Mouse (Mus musculus) megakaryocyte, adult 5-6 weeks (primary cell): ENCODE measurements around the gene Ptprd. TPM values are rescaled to one million over a fixed set of nuclear protein-coding genes. Genes with fewer than 3 reads are reported as not detected.
"Not testable (repeated sequence)": the region's sequence is repeated elsewhere in the genome, so short reads cannot be mapped to it uniquely, and the experiment has no call there.

Experiments
- ATAC-seq: 2 replicates; pipeline ENCODE4 v1.8.0; 2016; ENCODE audit warnings: mild to moderate bottlenecking, inconsistent platforms; ENCODE audit not compliant: poor library complexity, severe bottlenecking
- total RNA-seq, 2 experiments: library from RNA; stranded (forward) in 1 of 2; stranded (reverse) in 1 of 2; fragments of 153-499, 151-499 nt in 1 of 2; fragments of 221-1000, 200-1000 nt in 1 of 2; gene quantifications; 2 replicates each; pipeline versions ENCODE4 v1.2.3 to v1.2.4; 2015 to 2017

Ptprd gene
- total RNA-seq, 2 experiments from 2014 or later, result 0.04 to 0.29 TPM

- no peak for ATAC-seq
Observed at GRCm38 (mm10) chr4:76091845-76092244, 2119.9 kb downstream of the Ptprd start.

- no peak for ATAC-seq
Observed at GRCm38 (mm10) chr4:76089866-76090265, 2121.9 kb downstream of the Ptprd start.

- ATAC-seq, result no peak
Observed at GRCm38 (mm10) chr4:76076051-76076450, 2135.7 kb downstream of the Ptprd start.

GRCm38 (mm10) chr4:76073286-76073685 is 2138.5 kb downstream of the Ptprd start:
- no peak for ATAC-seq

- ATAC-seq, result no peak
Observed at GRCm38 (mm10) chr4:76071720-76072119, 2140.0 kb downstream of the Ptprd start.

GRCm38 (mm10) chr4:76056836-76057235 is 2154.9 kb downstream of the Ptprd start:
- ATAC-seq, result no peak

GRCm38 (mm10) chr4:76045650-76046049 is 2166.1 kb downstream of the Ptprd start:
- no peak for ATAC-seq

GRCm38 (mm10) chr4:76044802-76045201 is 2167.0 kb downstream of the Ptprd start:
- no peak for ATAC-seq

GRCm38 (mm10) chr4:76037178-76037577 is 2174.6 kb downstream of the Ptprd start:
- not testable (repeated sequence) for ATAC-seq

- ATAC-seq, result no peak
Observed at GRCm38 (mm10) chr4:76025571-76026325, 2186.0 kb downstream of the Ptprd start.

GRCm38 (mm10) chr4:76024502-76024821 is 2187.3 kb downstream of the Ptprd start:
- no peak for ATAC-seq

- ATAC-seq, result no peak
Observed at GRCm38 (mm10) chr4:76023756-76024501, 2187.8 kb downstream of the Ptprd start.

GRCm38 (mm10) chr4:76021670-76022069 is 2190.1 kb downstream of the Ptprd start:
- ATAC-seq, result no peak

GRCm38 (mm10) chr4:76015026-76015425 is 2196.7 kb downstream of the Ptprd start:
- ATAC-seq, result no peak

- ATAC-seq, result no peak
Observed at GRCm38 (mm10) chr4:76014151-76014840, 2197.5 kb downstream of the Ptprd start.

GRCm38 (mm10) chr4:76008580-76008979 is 2203.2 kb downstream of the Ptprd start:
- no peak for ATAC-seq

- no peak for ATAC-seq
Observed at GRCm38 (mm10) chr4:76007219-76007618, 2204.5 kb downstream of the Ptprd start.

GRCm38 (mm10) chr4:76006717-76007116 is 2205.0 kb downstream of the Ptprd start:
- ATAC-seq, result no peak

GRCm38 (mm10) chr4:76004161-76004560 is 2207.6 kb downstream of the Ptprd start:
- ATAC-seq, result no peak

GRCm38 (mm10) chr4:76000258-76000657 is 2211.5 kb downstream of the Ptprd start:
- ATAC-seq, result no peak

GRCm38 (mm10) chr4:75995841-75996240 is 2215.9 kb downstream of the Ptprd start:
- ATAC-seq, result no peak

- no peak for ATAC-seq
Observed at GRCm38 (mm10) chr4:75994576-75994975, 2217.2 kb downstream of the Ptprd start.
